Mouse (Mus musculus) midbrain, embryonic 11.5 days (tissue): ENCODE results near the gene Atp2b2. TPM values are rescaled to one million over a fixed set of nuclear protein-coding genes. Genes with fewer than 3 reads are reported as not detected.

Experiments used
- ATAC-seq: fragments of 200-750 bp; cut with Nextera tagmentation; 2 replicates; pipeline ENCODE4 v1.8.0; 2017; ENCODE audit warnings: moderate TSS enrichment, moderate library complexity; ENCODE audit not compliant: low FRiP score
- DNase-seq: peaks from one replicate; pipeline ENCODE4 v3.0.0; 2015; ENCODE audit warnings: low spot score; ENCODE audit errors: missing footprints
- H3K27ac ChIP-seq: fragments of 300-500 bp; sonication (generic); 2 replicates; pipeline ENCODE4 v1.5.1; 2014; ENCODE audit warnings: low read depth, low read length
- H3K27me3 ChIP-seq: fragments of 300-500 bp; sonication (generic); 2 replicates; pipeline ENCODE4 v1.6.1; 2014; ENCODE audit warnings: mild to moderate bottlenecking, low read length, moderate library complexity, mixed read lengths; ENCODE audit not compliant: control insufficient read depth, insufficient read depth
- H3K36me3 ChIP-seq: fragments of 300-500 bp; sonication (generic); 2 replicates; pipeline ENCODE4 v1.6.1; 2014; ENCODE audit warnings: mild to moderate bottlenecking, low read length, moderate library complexity, mixed read lengths; ENCODE audit not compliant: control insufficient read depth, insufficient read depth
- H3K4me1 ChIP-seq: fragments of 300-500 bp; sonication (generic); 2 replicates; pipeline ENCODE4 v1.6.1; 2014; ENCODE audit warnings: low read length; ENCODE audit not compliant: control insufficient read depth, insufficient read depth
- H3K4me2 ChIP-seq: fragments of 300-500 bp; sonication (generic); 2 replicates; pipeline ENCODE4 v1.6.1; 2014; ENCODE audit warnings: mild to moderate bottlenecking, moderate library complexity
- H3K4me3 ChIP-seq: fragments of 300-500 bp; sonication (generic); 2 replicates; pipeline ENCODE4 v1.5.1; 2014; ENCODE audit warnings: low read depth, low read length
- H3K9ac ChIP-seq: fragments of 300-500 bp; sonication (generic); 2 replicates; pipeline ENCODE4 v1.6.1; 2014; ENCODE audit warnings: low read length
- H3K9me3 ChIP-seq: fragments of 300-500 bp; sonication (generic); 2 replicates; pipeline ENCODE4 v1.6.1; 2016; ENCODE audit warnings: low read length; ENCODE audit not compliant: control insufficient read depth
- WGBS: fragments of 180-500 bp; shearing (Covaris S2); extraction: QIAGEN DNeasy Blood & Tissue Kit; methylation state at CpG from one replicate; pipeline ENCODE4 v1.1.7; 2014; 5-methylcytosine and 5-hydroxymethylcytosine counted together
- polyA plus RNA-seq: library from polyadenylated mRNA; unstranded; fragments of >200 nt; fragmentation: Nextera tagmentation; extraction: Ambion mirVana; gene quantifications from 2 replicates; pipeline ENCODE4 v1.2.1, GENCODE M21; 2014

Gene Atp2b2
- polyA plus RNA-seq, 1 experiment from 2014 or later: 1.7 TPM

- no peaks in the 10 kb centered on the region for H3K9me3 ChIP-seq
- H3K4me2 ChIP-seq: no peak overlapping the region
- no peak for ATAC-seq
- H3K4me1 ChIP-seq: no peaks in the 10 kb centered on the region
- H3K27ac ChIP-seq: no peak overlapping the region
- WGBS: 71% methylated on average over 2 of the region's 2 CpGs
- H3K27me3 ChIP-seq: no peaks in the 10 kb centered on the region
- H3K4me3 ChIP-seq: no peak overlapping the region
- no peak for DNase-seq
- no peak overlapping the region for H3K9ac ChIP-seq
- no peaks in the 10 kb centered on the region for H3K36me3 ChIP-seq
These were observed 185.0 kb downstream of the Atp2b2 start for GRCm38 (mm10) chr6:113857310-113857873.

- H3K27me3 ChIP-seq: no peaks in the 10 kb centered on the region
- H3K4me1 ChIP-seq: no peaks in the 10 kb centered on the region
- no peak overlapping the region for H3K9ac ChIP-seq
- H3K27ac ChIP-seq: no peak overlapping the region
- H3K4me3 ChIP-seq: no peak overlapping the region
- no peaks in the 10 kb centered on the region for H3K36me3 ChIP-seq
- no peak for DNase-seq
- 80% methylated on average over 15 of the region's 15 CpGs for WGBS
- ATAC-seq: no peak
- H3K9me3 ChIP-seq: no peaks in the 10 kb centered on the region
- H3K4me2 ChIP-seq: no peak overlapping the region
These were observed 185.6 kb downstream of the Atp2b2 start for GRCm38 (mm10) chr6:113856790-113857189.

GRCm38 (mm10) chr6:113856095-113856646, 186.2 kb downstream of the Atp2b2 start:
- H3K4me1 ChIP-seq: no peaks in the 10 kb centered on the region
- no peaks in the 10 kb centered on the region for H3K27me3 ChIP-seq
- DNase-seq (no peak), ATAC-seq (no peak)
- 92% methylated on average over 1 of the region's 1 CpGs for WGBS
- H3K36me3 ChIP-seq: no peaks in the 10 kb centered on the region
- H3K9me3 ChIP-seq: no peaks in the 10 kb centered on the region
- H3K4me2 ChIP-seq: no peak overlapping the region
- no peak overlapping the region for H3K9ac ChIP-seq
- no peak overlapping the region for H3K4me3 ChIP-seq
- H3K27ac ChIP-seq: no peak overlapping the region

GRCm38 (mm10) chr6:113855581-113855980, 186.8 kb downstream of the Atp2b2 start:
- H3K27ac ChIP-seq: no peak overlapping the region
- ATAC-seq: no peak
- no peaks in the 10 kb centered on the region for H3K36me3 ChIP-seq
- no peak overlapping the region for H3K4me3 ChIP-seq
- no peak for DNase-seq
- H3K4me1 ChIP-seq: no peaks in the 10 kb centered on the region
- H3K4me2 ChIP-seq: no peak overlapping the region
- no peak overlapping the region for H3K9ac ChIP-seq
- H3K9me3 ChIP-seq: no peaks in the 10 kb centered on the region
- no peaks in the 10 kb centered on the region for H3K27me3 ChIP-seq

GRCm38 (mm10) chr6:113852318-113852717, 190.1 kb downstream of the Atp2b2 start:
- 14% methylated on average over 3 of the region's 3 CpGs for WGBS
- Histone ChIP-seq H3K27me3 (no peaks in the 10 kb centered on the region), H3K4me1 (no peaks in the 10 kb centered on the region), H3K9ac (no peak overlapping the region), H3K36me3 (no peaks in the 10 kb centered on the region), H3K9me3 (no peaks in the 10 kb centered on the region), H3K4me2 (no peak overlapping the region), H3K4me3 (no peak overlapping the region), H3K27ac (no peak overlapping the region)
- no peak for ATAC-seq
- no peak for DNase-seq

- H3K9ac ChIP-seq: no peak overlapping the region
- ATAC-seq (no peak), DNase-seq (no peak)
- no peaks in the 10 kb centered on the region for H3K27me3 ChIP-seq
- H3K4me3 ChIP-seq: no peak overlapping the region
- WGBS: 92% methylated on average over 3 of the region's 3 CpGs
- no peaks in the 10 kb centered on the region for H3K4me1 ChIP-seq
- H3K36me3 ChIP-seq: no peaks in the 10 kb centered on the region
- no peaks in the 10 kb centered on the region for H3K9me3 ChIP-seq
- H3K4me2 ChIP-seq: no peak overlapping the region
- no peak overlapping the region for H3K27ac ChIP-seq
These were observed 192.6 kb downstream of the Atp2b2 start for GRCm38 (mm10) chr6:113849819-113850218.

- H3K4me1 ChIP-seq: no peaks in the 10 kb centered on the region
- H3K27me3 ChIP-seq: no peaks in the 10 kb centered on the region
- WGBS: 78% methylated on average over 2 of the region's 2 CpGs
- H3K4me3 ChIP-seq: no peak overlapping the region
- no peak overlapping the region for H3K27ac ChIP-seq
- no peak for DNase-seq
- H3K4me2 ChIP-seq: no peak overlapping the region
- no peaks in the 10 kb centered on the region for H3K36me3 ChIP-seq
- ATAC-seq: no peak
- no peaks in the 10 kb centered on the region for H3K9me3 ChIP-seq
- no peak overlapping the region for H3K9ac ChIP-seq
These were observed 193.8 kb downstream of the Atp2b2 start for GRCm38 (mm10) chr6:113848655-113849054.

- Histone ChIP-seq H3K27me3 (no peaks in the 10 kb centered on the region), H3K9me3 (no peaks in the 10 kb centered on the region), H3K9ac (no peak overlapping the region), H3K4me3 (no peak overlapping the region), H3K4me1 (no peaks in the 10 kb centered on the region), H3K27ac (no peak overlapping the region), H3K36me3 (no peaks in the 10 kb centered on the region), H3K4me2 (no peak overlapping the region)
- ATAC-seq: no peak
- WGBS: 91% methylated on average over 2 of the region's 2 CpGs
- DNase-seq: no peak
These were observed 195.3 kb downstream of the Atp2b2 start for GRCm38 (mm10) chr6:113847092-113847491.

- H3K27ac ChIP-seq: no peak overlapping the region
- no peak overlapping the region for H3K4me3 ChIP-seq
- no peaks in the 10 kb centered on the region for H3K36me3 ChIP-seq
- H3K9me3 ChIP-seq: no peaks in the 10 kb centered on the region
- ATAC-seq: no peak
- no peak for DNase-seq
- H3K27me3 ChIP-seq: no peaks in the 10 kb centered on the region
- no peak overlapping the region for H3K4me2 ChIP-seq
- no peak overlapping the region for H3K9ac ChIP-seq
- 21% methylated on average over 3 of the region's 3 CpGs for WGBS
- no peaks in the 10 kb centered on the region for H3K4me1 ChIP-seq
These were observed 199.2 kb downstream of the Atp2b2 start for GRCm38 (mm10) chr6:113843248-113843647.
